Mouse (Mus musculus) C2C12 (cell line): ENCODE data around the gene Tceal7.

Source experiments
- CTCF ChIP-seq: IDR thresholded peaks from one replicate; pipeline ENCODE4 v1.5.1; 2011; ENCODE audit not compliant: control insufficient read depth, insufficient read depth, insufficient read length
- MAX ChIP-seq: IDR thresholded peaks from one replicate; pipeline ENCODE4 v1.6.1; 2011; ENCODE audit warnings: mild to moderate bottlenecking, control low read depth
- MYOG ChIP-seq: IDR thresholded peaks from one replicate; pipeline ENCODE4 v1.6.1; 2011; ENCODE audit not compliant: control insufficient read depth, insufficient read length; ENCODE audit errors: extremely low read depth
- USF1 ChIP-seq: IDR thresholded peaks from one replicate; pipeline ENCODE4 v1.6.1; 2011; ENCODE audit warnings: low read depth, mild to moderate bottlenecking, control low read depth, moderate library complexity

DNA sequence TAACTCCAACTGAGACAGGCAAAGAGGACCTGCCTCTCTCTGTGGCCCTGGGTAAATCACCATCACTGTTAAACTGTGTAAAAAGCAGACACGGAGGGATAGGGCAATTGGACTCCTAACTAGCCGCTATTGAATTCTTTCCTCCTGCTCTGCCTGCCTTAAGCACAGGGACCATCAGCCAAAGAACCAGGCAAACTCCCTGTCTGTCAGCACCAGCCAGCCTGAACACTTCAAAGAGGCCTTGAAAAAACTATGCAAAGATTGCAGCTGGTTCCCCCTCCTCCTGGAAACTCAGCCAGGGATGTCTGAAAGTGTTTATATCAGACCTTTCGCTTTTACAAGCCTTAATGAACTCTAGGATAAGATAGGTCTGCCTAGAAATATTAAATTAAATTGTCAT is 60.0 kb downstream of the Tceal7 start:
- TF ChIP-seq MAX (no peak), CTCF (no peak), USF1 (no peak), MYOG (no peak)
